Mouse (Mus musculus) heart, adult 2 months (tissue): ENCODE results near the gene Ak4.

ENCODE experiments used
- CTCF ChIP-seq: fragments of 200-600 bp; IDR thresholded peaks from 2 replicates; pipeline ENCODE4 v1.8.1; 2022; ENCODE audit warnings: antibody characterized with exemption, mild to moderate bottlenecking, moderate library complexity
- EP300 ChIP-seq: fragments of 200-500 bp; IDR thresholded peaks from 2 replicates; pipeline ENCODE4 v1.6.1; 2011; ENCODE audit warnings: low read depth, low read length, control low read depth; ENCODE audit not compliant: insufficient read depth
- POLR2A ChIP-seq: fragments of 200-500 bp; IDR thresholded peaks from 2 replicates; pipeline ENCODE4 v1.6.1; 2011; ENCODE audit warnings: mild to moderate bottlenecking, low read depth, low read length, control low read depth; ENCODE audit not compliant: insufficient read depth

- TF ChIP-seq CTCF, result no peak
- no peak for TF ChIP-seq EP300
- TF ChIP-seq POLR2A, result no peak
Observed at GRCm38 (mm10) chr4:101404863-101405262, 14.2 kb upstream of the Ak4 start.
